ENCODE assay signal across 9 mouse cellular contexts in genomic region chr5:25188802-25189201, GRCm38 (mm10). TPM values are rescaled to one million over a fixed set of nuclear protein-coding genes. Genes with fewer than 3 reads are reported as not detected.
DNase-seq lines count a peak whose midpoint lies in the region; ATAC-seq and TF ChIP-seq lines count a peak whose summit lies in the region.
"Had no signal": no experiment of that assay in that cellular context is flagged by ENCODE, and none has a peak within 500 bp of the region (broad histone marks: within the 10 kb centered on the region; RNA-seq: fewer than 3 reads in every experiment).

No protein-coding gene starts in this region.

- no peak for TF ChIP-seq POLR2A in spleen, adult 2 months (IDR thresholded peaks at IDR 0.05; ENCODE audit: low read depth, low read length)
- no peak for TF ChIP-seq POLR2A in small intestine, adult 2 months (IDR thresholded peaks at IDR 0.05; ENCODE audit: low read depth, low read length)

- no peaks in the 10 kb centered on the region for H3K27me3 ChIP-seq in spleen, adult 2 months (ENCODE audit: control insufficient read depth, insufficient read depth, low read length)
- H3K27me3 ChIP-seq in small intestine, adult 2 months (ENCODE audit: control insufficient read depth, insufficient read depth, low read length): no peaks in the 10 kb centered on the region

- no peaks in the 10 kb centered on the region for H3K36me3 ChIP-seq in spleen, adult 2 months (ENCODE audit: control insufficient read depth, insufficient read depth, low read length)
- H3K36me3 ChIP-seq in small intestine, adult 2 months (ENCODE audit: control insufficient read depth, insufficient read depth, low read length): no peaks in the 10 kb centered on the region

- TF ChIP-seq CTCF in spleen, adult 2 months (IDR thresholded peaks at IDR 0.05; ENCODE audit: extremely low read depth, insufficient read depth, insufficient read length, insufficient replicate concordance): peak; percentile 8; the same call in 1 of the 2 replicates
- peak; percentile 65; the same call in 1 of the 2 replicates for TF ChIP-seq CTCF in small intestine, adult 2 months (IDR thresholded peaks at IDR 0.05; ENCODE audit: extremely low read depth, insufficient read length, insufficient replicate concordance, low read depth, low read length)

- no peak overlapping the region for H3K4me3 ChIP-seq in spleen, adult 2 months (ENCODE audit: extremely low read depth, insufficient read depth, insufficient read length)
- H3K4me3 ChIP-seq in small intestine, adult 2 months (ENCODE audit: low read depth, low read length): no peak overlapping the region

- no peak overlapping the region for H3K27ac ChIP-seq in spleen, adult 2 months (ENCODE audit: insufficient read depth, low read length)
- no peak overlapping the region for H3K27ac ChIP-seq in small intestine, adult 2 months (ENCODE audit: insufficient read depth, low read depth, low read length)

- no peaks in the 10 kb centered on the region for H3K4me1 ChIP-seq in spleen, adult 2 months (ENCODE audit: control insufficient read depth, insufficient read depth, insufficient read length)
- no peaks in the 10 kb centered on the region for H3K4me1 ChIP-seq in small intestine, adult 2 months (ENCODE audit: control insufficient read depth, insufficient read depth, insufficient read length, low read length)

- peak; percentile 4 for DNase-seq in gastrocnemius, adult 18-20 months (ENCODE audit: low spot score)
- no peak for DNase-seq in gastrocnemius, postnatal 25 days
- DNase-seq in spleen, adult 2 months (ENCODE audit: low read depth in 1 of 2, low spot score in 2 of 2): peak in 1 of 2 experiments; percentile 13
- DNase-seq in spleen, postnatal 4 days (ENCODE audit: low spot score in 2 of 2): no peak
- no peak for DNase-seq in right cerebral cortex, postnatal 4 days
- no peak for DNase-seq in right cerebral cortex, postnatal 14 days

- peak; percentile 67 for ATAC-seq in granulocyte monocyte progenitor cell, adult 5-6 weeks (replicated peaks; ENCODE audit: poor library complexity, severe bottlenecking)

- 61% methylated on average over 1 of the region's 1 CpGs for WGBS in spleen, adult 2 months
- 26% methylated on average over 1 of the region's 1 CpGs for WGBS in small intestine, adult 2 months

RNA-seq across cellular contexts. Expression of gene Galntl5, which starts 7.5 kb away (rescaled TPM):
- total RNA-seq in gastrocnemius, adult 18-20 months (2021): not detected
- total RNA-seq in gastrocnemius, postnatal 25 days (2021): not detected
- not detected in 2 replicates for polyA plus RNA-seq in spleen, adult 2 months (2012; rRNA removed)
- not detected in 2 replicates for total RNA-seq in granulocyte monocyte progenitor cell, adult 5-6 weeks (2014; fragmentation: Nextera tagmentation)
- total RNA-seq in granulocyte monocyte progenitor cell, adult 5-6 weeks (2017): not detected in 2 replicates
- polyA plus RNA-seq in small intestine, adult 2 months (2012; rRNA removed): not detected in 2 replicates
- polyA plus RNA-seq: heart, embryonic 16.5 days had no signal

RNA-seq across cellular contexts. Expression of gene Galnt11, which starts 32.9 kb away (rescaled TPM):
- total RNA-seq in gastrocnemius, adult 18-20 months (2021): 10 to 100 TPM in 1 of 2 experiments, 1 to 10 TPM in 1; 9.3 to 11.0 TPM
- total RNA-seq in gastrocnemius, postnatal 25 days (2021): 10 to 100 TPM; 10.4 to 12.5 TPM
- 9.9 and 11.4 TPM in 2 replicates for polyA plus RNA-seq in spleen, adult 2 months (2012; rRNA removed)
- total RNA-seq in granulocyte monocyte progenitor cell, adult 5-6 weeks (2014; fragmentation: Nextera tagmentation): 33.2 and 36.8 TPM in 2 replicates
- 18.2 and 19.3 TPM in 2 replicates for total RNA-seq in granulocyte monocyte progenitor cell, adult 5-6 weeks (2017)
- 3.1 and 7.7 TPM in 2 replicates for polyA plus RNA-seq in small intestine, adult 2 months (2012; rRNA removed)

RNA-seq across cellular contexts. Expression of gene E130116L18Rik, which starts 34.2 kb away (rescaled TPM):
- total RNA-seq in gastrocnemius, adult 18-20 months (2021): not detected
- total RNA-seq in gastrocnemius, postnatal 25 days (2021): not detected
- not detected in 2 replicates for polyA plus RNA-seq in spleen, adult 2 months (2012; rRNA removed)
- not detected in 2 replicates for total RNA-seq in granulocyte monocyte progenitor cell, adult 5-6 weeks (2014; fragmentation: Nextera tagmentation)
- total RNA-seq in granulocyte monocyte progenitor cell, adult 5-6 weeks (2017): not detected in 2 replicates
- not detected in 2 replicates for polyA plus RNA-seq in small intestine, adult 2 months (2012; rRNA removed)
- polyA plus RNA-seq: heart, embryonic 16.5 days had no signal
